Mouse (Mus musculus): ENCODE data around the gene Paqr9.
A peak's percentile ranks its signal among the peaks of the same experiment; 100 is the strongest.

Paqr9 gene

DNA sequence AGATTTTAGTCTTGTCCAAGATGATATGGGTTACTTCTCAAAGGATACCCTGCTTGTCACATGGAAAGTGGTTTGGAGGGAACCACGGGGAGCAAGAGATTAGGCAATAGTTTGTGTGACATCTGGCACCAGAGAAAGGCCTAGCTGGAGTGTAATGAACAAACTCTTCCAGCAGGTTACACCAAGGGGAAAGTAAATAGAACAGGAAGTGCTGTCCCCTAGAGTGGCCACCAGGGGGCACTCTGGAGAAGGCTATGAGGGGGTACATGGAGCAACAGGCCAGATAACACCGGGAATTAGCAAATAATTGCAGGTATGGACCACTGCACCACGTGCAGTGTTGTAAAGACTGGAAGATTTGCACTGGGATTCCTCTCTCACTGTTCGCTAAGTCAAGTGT is 19.0 kb upstream of the Paqr9 start:
- Histone ChIP-seq H3K27me3 (ENCODE audit: insufficient read depth, low read length) (no peaks in the 10 kb centered on the region), H3K4me1 (replicated peaks; ENCODE audit: low read depth, low read length) (0 out of 2 replicates have a peak, but pooled peaks cover 5% of the 10 kb centered on the region), H3K9me3 (ENCODE audit: low read length) (no peaks in the 10 kb centered on the region), H3K36me3 (ENCODE audit: insufficient read depth, low read length) (no peaks in the 10 kb centered on the region), H3K4me3 (replicated peaks; ENCODE audit: low read length) (no peak overlapping the region)
- TF ChIP-seq NANOG (IDR thresholded peaks at IDR 0.05; ENCODE audit: borderline replicate concordance, low read length): no peak
- TF ChIP-seq CTCF (conservative IDR thresholded peaks at IDR 0.05; ENCODE audit: low read length): peak; percentile 87

DNA sequence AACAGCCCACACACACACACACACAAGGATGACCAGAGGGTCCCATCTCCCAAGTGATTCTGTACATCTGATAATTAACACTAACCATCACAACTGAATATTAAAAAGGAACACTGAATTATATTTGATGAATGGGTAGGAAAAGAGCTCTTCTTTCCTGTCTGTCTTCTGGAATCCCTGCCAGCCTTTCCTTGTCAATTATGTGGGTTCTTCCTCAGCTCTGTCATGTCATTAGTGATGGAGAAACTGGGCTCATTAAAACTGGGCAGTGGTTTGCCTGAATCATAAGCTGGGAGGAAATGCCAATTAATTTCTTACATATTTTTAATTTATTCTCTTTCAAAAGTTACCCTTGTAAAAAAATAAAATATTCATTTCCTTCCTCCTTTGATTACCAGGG is 18.2 kb upstream of the Paqr9 start:
- no peaks in the 10 kb centered on the region for H3K36me3 ChIP-seq (ENCODE audit: insufficient read depth, low read length)
- H3K4me1 ChIP-seq (replicated peaks; ENCODE audit: low read depth, low read length): peaks cover 10% of the 10 kb centered on the region
- no peaks in the 10 kb centered on the region for H3K9me3 ChIP-seq (ENCODE audit: low read length)
- H3K27me3 ChIP-seq (ENCODE audit: insufficient read depth, low read length): no peaks in the 10 kb centered on the region
- no peak overlapping the region for H3K4me3 ChIP-seq (replicated peaks; ENCODE audit: low read length)
- no peak for TF ChIP-seq NANOG (IDR thresholded peaks at IDR 0.05; ENCODE audit: borderline replicate concordance, low read length)
- no peak for TF ChIP-seq CTCF (conservative IDR thresholded peaks at IDR 0.05; ENCODE audit: low read length)
- no peak for TF ChIP-seq POU5F1 (IDR thresholded peaks at IDR 0.05; ENCODE audit: borderline replicate concordance, low read length)

DNA sequence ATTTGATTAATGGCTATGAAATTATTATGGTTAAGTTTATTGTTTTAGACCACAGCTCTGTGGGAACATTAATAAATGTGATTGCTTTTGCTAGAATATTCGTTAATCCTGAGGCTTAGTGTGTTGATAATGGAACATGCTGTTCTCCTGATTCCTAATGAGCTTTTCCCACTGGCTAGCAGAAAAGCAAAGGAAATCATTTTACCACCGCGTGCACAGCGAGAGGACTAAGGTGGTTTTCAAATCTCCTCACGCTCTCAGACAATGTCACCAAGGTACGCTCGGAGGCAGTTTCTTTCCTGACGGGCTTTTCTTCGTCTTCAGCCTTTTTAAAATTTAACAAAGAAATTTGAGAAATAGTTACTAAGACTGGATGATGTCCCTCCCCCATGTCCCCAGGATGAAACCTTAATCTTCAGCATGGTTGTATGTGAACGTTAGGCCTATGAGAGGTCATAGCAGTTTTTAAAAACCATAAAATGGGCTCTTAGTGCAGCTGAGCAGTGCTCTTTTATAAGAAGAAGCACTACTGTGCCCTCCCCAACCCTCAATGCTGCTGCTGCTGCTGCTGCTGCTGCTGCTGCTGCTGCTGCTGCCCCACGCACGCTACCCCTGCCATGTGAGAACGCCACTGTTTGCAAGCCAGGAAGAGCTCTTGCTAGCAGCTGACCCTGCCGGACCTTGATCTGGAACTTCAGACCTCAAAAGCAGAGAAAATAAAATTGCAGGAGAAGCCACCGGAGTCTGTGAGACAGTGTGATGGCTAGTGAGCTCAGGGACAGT is 17.6 kb upstream of the Paqr9 start:
- no peaks in the 10 kb centered on the region for H3K27me3 ChIP-seq (ENCODE audit: insufficient read depth, low read length)
- TF ChIP-seq POU5F1 (IDR thresholded peaks at IDR 0.05; ENCODE audit: borderline replicate concordance, low read length) (no peak), NANOG (IDR thresholded peaks at IDR 0.05; ENCODE audit: borderline replicate concordance, low read length) (no peak), CTCF (conservative IDR thresholded peaks at IDR 0.05; ENCODE audit: low read length) (no peak)
- H3K4me1 ChIP-seq (replicated peaks; ENCODE audit: low read depth, low read length): peaks cover 16% of the 10 kb centered on the region
- no peak overlapping the region for H3K4me3 ChIP-seq (replicated peaks; ENCODE audit: low read length)
- H3K9me3 ChIP-seq (ENCODE audit: low read length): no peaks in the 10 kb centered on the region
- no peaks in the 10 kb centered on the region for H3K36me3 ChIP-seq (ENCODE audit: insufficient read depth, low read length)

DNA sequence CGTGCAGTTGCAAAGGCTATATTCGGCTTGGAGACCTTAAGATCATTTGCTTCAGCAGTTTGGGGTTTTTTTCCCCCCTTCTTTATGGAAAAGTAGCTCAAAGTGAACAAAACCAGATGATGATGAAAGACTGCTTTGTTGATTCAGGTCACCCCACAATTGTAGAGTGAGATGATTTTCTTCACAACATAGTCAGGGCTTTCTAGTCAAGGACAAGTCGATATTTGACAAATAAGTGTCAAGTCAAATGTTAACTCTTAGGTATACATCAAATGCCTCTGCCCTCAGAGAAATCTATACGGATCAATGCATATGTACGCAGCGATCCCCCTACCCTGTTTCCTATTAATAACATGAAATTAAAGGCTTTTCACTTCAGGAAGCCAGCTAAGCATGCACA is 17.0 kb upstream of the Paqr9 start:
- Histone ChIP-seq H3K27me3 (ENCODE audit: insufficient read depth, low read length) (no peaks in the 10 kb centered on the region), H3K4me3 (replicated peaks; ENCODE audit: low read length) (no peak overlapping the region), H3K9me3 (ENCODE audit: low read length) (no peaks in the 10 kb centered on the region), H3K36me3 (ENCODE audit: insufficient read depth, low read length) (no peaks in the 10 kb centered on the region), H3K4me1 (replicated peaks; ENCODE audit: low read depth, low read length) (peaks cover 20% of the 10 kb centered on the region)
- TF ChIP-seq POU5F1 (IDR thresholded peaks at IDR 0.05; ENCODE audit: borderline replicate concordance, low read length) (no peak), CTCF (conservative IDR thresholded peaks at IDR 0.05; ENCODE audit: low read length) (no peak), NANOG (IDR thresholded peaks at IDR 0.05; ENCODE audit: borderline replicate concordance, low read length) (no peak)

DNA sequence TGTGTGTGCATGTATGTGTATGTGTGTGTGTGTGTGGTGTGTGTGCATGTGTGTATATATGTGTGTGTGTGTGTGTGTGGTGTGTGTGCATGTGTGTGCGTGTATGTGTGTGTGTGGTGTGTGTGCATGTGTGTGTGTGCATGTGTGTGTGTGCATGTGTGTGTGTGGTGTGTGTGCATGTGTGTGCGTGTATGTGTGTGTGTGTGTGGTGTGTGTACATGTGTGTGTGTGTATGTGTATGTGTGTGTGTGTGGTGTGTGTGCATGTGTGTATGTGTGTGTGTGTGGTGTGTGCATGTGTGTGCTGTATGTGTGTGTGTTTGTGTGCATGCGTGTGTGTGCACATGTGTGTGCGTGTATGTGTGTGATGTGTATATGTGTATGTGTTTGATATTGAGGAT is 14.9 kb upstream of the Paqr9 start:
- peaks cover 10% of the 10 kb centered on the region for H3K27me3 ChIP-seq (ENCODE audit: insufficient read depth, low read length)
- H3K4me3 ChIP-seq (replicated peaks; ENCODE audit: low read length): no peak overlapping the region
- H3K9me3 ChIP-seq (ENCODE audit: low read length): no peaks in the 10 kb centered on the region
- H3K4me1 ChIP-seq (replicated peaks; ENCODE audit: low read depth, low read length): peaks cover 20% of the 10 kb centered on the region
- no peaks in the 10 kb centered on the region for H3K36me3 ChIP-seq (ENCODE audit: insufficient read depth, low read length)
- TF ChIP-seq NANOG (IDR thresholded peaks at IDR 0.05; ENCODE audit: borderline replicate concordance, low read length) (no peak), CTCF (conservative IDR thresholded peaks at IDR 0.05; ENCODE audit: low read length) (no peak), POU5F1 (IDR thresholded peaks at IDR 0.05; ENCODE audit: borderline replicate concordance, low read length) (no peak)

DNA sequence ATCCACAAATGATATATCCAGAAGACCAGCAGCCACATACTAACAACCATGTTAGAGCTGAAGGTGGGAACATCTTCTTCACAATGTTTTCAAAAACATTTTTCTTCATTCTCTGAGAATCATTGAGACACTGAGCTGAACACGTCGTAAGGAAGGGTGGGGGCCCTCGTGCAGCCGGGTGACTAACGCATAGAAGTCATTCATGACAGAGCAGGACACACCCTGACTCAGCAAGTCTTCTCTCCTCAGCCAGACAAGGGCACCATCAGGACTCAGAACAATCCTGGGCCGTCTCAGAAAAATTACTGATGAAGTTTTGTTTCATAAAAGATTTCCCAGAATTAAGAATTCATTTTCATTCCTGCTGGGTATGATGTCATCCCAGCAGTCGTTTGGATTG is 12.8 kb upstream of the Paqr9 start:
- peaks cover 15% of the 10 kb centered on the region for H3K4me1 ChIP-seq (replicated peaks; ENCODE audit: low read depth, low read length)
- no peaks in the 10 kb centered on the region for H3K36me3 ChIP-seq (ENCODE audit: insufficient read depth, low read length)
- H3K27me3 ChIP-seq (ENCODE audit: insufficient read depth, low read length): peaks cover 14% of the 10 kb centered on the region
- H3K9me3 ChIP-seq (ENCODE audit: low read length): no peaks in the 10 kb centered on the region
- TF ChIP-seq POU5F1 (IDR thresholded peaks at IDR 0.05; ENCODE audit: borderline replicate concordance, low read length): no peak
- no peak for TF ChIP-seq CTCF (conservative IDR thresholded peaks at IDR 0.05; ENCODE audit: low read length)
- no peak for TF ChIP-seq NANOG (IDR thresholded peaks at IDR 0.05; ENCODE audit: borderline replicate concordance, low read length)
- no peak overlapping the region for H3K4me3 ChIP-seq (replicated peaks; ENCODE audit: low read length)

DNA sequence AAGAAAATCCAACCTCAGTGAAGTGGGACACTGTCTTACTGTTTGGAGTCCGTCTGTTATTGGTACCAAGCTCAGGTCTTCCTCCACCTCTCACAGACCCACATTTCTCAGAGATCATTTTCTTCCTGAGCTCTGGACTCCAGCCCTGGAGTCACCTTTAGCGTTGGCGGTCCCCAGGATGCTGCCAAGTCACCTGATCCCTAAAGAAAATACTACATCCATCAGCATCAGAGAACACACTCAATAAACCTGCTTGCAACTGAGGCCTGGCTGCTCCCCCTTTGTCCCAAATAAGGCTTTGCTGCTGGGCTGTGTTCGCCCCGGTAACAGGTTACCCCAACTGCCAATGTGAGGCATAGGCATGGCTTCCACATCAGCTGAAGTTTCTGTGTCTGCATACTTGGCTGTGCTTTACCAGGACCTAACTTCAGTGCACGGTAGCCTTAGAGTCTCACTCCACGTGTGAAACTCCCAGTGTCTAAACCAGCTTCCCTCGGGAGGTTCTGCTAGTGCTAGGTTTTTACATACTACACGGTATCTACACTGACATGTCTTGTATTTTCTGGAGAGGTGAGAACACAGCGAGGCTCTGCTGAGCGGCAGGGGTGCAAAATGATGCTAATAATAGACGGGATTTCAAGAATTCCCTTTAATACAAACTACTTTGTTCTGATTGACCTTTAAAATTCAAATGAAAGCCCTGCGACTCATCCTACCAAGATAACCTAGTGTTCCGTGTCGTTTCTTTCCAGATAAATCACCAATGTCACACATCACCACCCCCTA is 9.6 kb upstream of the Paqr9 start:
- H3K36me3 ChIP-seq (ENCODE audit: insufficient read depth, low read length): no peaks in the 10 kb centered on the region
- no peaks in the 10 kb centered on the region for H3K9me3 ChIP-seq (ENCODE audit: low read length)

DNA sequence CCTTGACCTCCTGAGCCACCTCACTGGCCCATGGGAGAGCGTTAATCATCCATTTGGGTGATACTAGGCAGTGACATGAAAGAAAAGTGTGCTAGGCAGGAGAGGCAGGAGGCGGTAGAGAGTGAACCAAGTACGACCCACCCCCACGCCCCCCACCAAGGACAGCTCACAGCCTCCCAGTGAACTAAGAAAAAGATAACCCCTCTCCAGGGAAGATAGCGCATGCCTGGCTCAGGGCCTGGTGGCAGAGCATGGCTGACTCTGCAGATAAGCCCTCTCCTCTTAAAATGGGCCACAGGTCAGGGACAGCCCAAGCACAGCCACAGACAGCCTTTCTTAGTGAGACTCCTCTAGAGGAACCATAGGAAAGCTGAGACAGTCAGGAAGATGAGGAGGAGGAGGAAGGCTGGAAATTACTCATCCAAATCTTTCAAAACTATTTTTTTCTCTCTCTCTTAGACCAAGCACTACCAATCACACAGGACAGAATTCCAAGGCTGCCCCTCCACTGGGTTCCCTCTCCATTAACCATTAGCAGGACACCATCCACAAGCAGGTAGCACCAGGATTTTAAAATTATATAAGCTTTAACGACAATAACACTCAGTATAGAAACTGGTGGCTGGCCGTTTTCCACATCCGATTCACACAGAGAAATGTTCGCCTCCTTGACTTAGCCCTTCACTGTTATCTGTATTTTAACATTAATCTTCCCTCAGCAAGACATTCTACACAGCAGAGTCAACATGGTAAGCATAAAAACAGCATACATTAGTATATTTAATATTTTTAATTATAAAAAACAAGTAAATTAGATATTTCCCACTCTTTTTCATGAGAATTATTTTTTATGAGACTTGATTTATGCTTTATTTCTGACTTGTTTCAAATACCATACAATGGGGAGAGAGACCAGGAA is 8.3 kb upstream of the Paqr9 start:
- TF ChIP-seq NANOG (IDR thresholded peaks at IDR 0.05; ENCODE audit: borderline replicate concordance, low read length): no peak
- TF ChIP-seq POU5F1 (IDR thresholded peaks at IDR 0.05; ENCODE audit: borderline replicate concordance, low read length): no peak
- TF ChIP-seq CTCF (conservative IDR thresholded peaks at IDR 0.05; ENCODE audit: low read length): no peak
- Histone ChIP-seq H3K9me3 (ENCODE audit: low read length) (no peaks in the 10 kb centered on the region), H3K36me3 (ENCODE audit: insufficient read depth, low read length) (no peaks in the 10 kb centered on the region), H3K27me3 (ENCODE audit: insufficient read depth, low read length) (peaks cover 47% of the 10 kb centered on the region), H3K4me3 (replicated peaks; ENCODE audit: low read length) (no peak overlapping the region), H3K4me1 (replicated peaks; ENCODE audit: low read depth, low read length) (peaks cover 14% of the 10 kb centered on the region)

More for the DNA sequence above, 9.6 kb upstream of the Paqr9 start:
- Histone ChIP-seq H3K4me3 (replicated peaks; ENCODE audit: low read length) (no peak overlapping the region), H3K4me1 (replicated peaks; ENCODE audit: low read depth, low read length) (peaks cover 17% of the 10 kb centered on the region), H3K27me3 (ENCODE audit: insufficient read depth, low read length) (peaks cover 34% of the 10 kb centered on the region)
- no peak for TF ChIP-seq CTCF (conservative IDR thresholded peaks at IDR 0.05; ENCODE audit: low read length)
- TF ChIP-seq POU5F1 (IDR thresholded peaks at IDR 0.05; ENCODE audit: borderline replicate concordance, low read length): no peak
- TF ChIP-seq NANOG (IDR thresholded peaks at IDR 0.05; ENCODE audit: borderline replicate concordance, low read length): no peak
